Mouse (Mus musculus): ENCODE measurements at regions not wholly inside any gene's neighbourhood (a gene's known extent, or its start where the extent isn't known, plus 50 kb on each side); places are given as distances from the start of the nearest gene placed in this dataset.
A peak's percentile ranks its signal among the peaks of the same experiment; 100 is the strongest.
"Not testable (repeated sequence)": the region's sequence is repeated elsewhere in the genome, so short reads cannot be mapped to it uniquely, and the experiment has no call there.

- no peaks in the 10 kb centered on the region for H3K27me3 ChIP-seq (ENCODE audit: control insufficient read depth, insufficient read depth, low read length)
- no peak for DNase-seq
- WGBS, result 37% methylated on average over 7 of the region's 7 CpGs
- H3K4me1 ChIP-seq (ENCODE audit: control insufficient read depth, insufficient read depth, low read length), result no peaks in the 10 kb centered on the region
- no peak for TF ChIP-seq CTCF (IDR thresholded peaks at IDR 0.05; ENCODE audit: borderline replicate concordance, insufficient read depth, low read depth, low read length)
- TF ChIP-seq POLR2A (IDR thresholded peaks at IDR 0.05; ENCODE audit: borderline replicate concordance, insufficient read depth, low read length), result no peak
- no peak overlapping the region for H3K4me3 ChIP-seq (replicated peaks; ENCODE audit: insufficient read depth, low read depth, low read length)
- H3K27ac ChIP-seq (ENCODE audit: insufficient read depth, low read length), result no peak overlapping the region
Observed at GRCm38 (mm10) chr11:12589757-12590373, 125.1 kb upstream of the Cobl start.

- 13% methylated on average over 2 of the region's 2 CpGs for WGBS
- not testable (repeated sequence) for H3K27ac ChIP-seq (ENCODE audit: insufficient read depth, low read length); DNase-seq; H3K27me3 ChIP-seq (ENCODE audit: control insufficient read depth, insufficient read depth, low read length); H3K4me3 ChIP-seq (replicated peaks; ENCODE audit: insufficient read depth, low read depth, low read length); H3K4me1 ChIP-seq (ENCODE audit: control insufficient read depth, insufficient read depth, low read length)
Observed at GRCm38 (mm10) chr11:12584851-12585680, 120.3 kb upstream of the Cobl start.

GRCm38 (mm10) chr11:12578999-12579576 is 114.3 kb upstream of the Cobl start:
- DNase-seq, result peak in 1 of 2 experiments; percentile 21
- TF ChIP-seq POLR2A (IDR thresholded peaks at IDR 0.05; ENCODE audit: borderline replicate concordance, insufficient read depth, low read length), result no peak
- TF ChIP-seq CTCF (IDR thresholded peaks at IDR 0.05; ENCODE audit: borderline replicate concordance, insufficient read depth, low read depth, low read length), result peak; percentile 47; the same call in 1 of the 2 replicates
- WGBS, result 34% methylated on average over 14 of the region's 14 CpGs
- Histone ChIP-seq H3K4me3 (replicated peaks; ENCODE audit: insufficient read depth, low read depth, low read length) (no peak overlapping the region), H3K4me1 (ENCODE audit: control insufficient read depth, insufficient read depth, low read length) (no peaks in the 10 kb centered on the region), H3K27me3 (ENCODE audit: control insufficient read depth, insufficient read depth, low read length) (no peaks in the 10 kb centered on the region; the same call in 1 of the 2 replicates), H3K27ac (ENCODE audit: insufficient read depth, low read length) (no peak overlapping the region)

- H3K4me3 ChIP-seq (replicated peaks; ENCODE audit: insufficient read depth, low read depth, low read length), result no peak overlapping the region
- TF ChIP-seq POLR2A (IDR thresholded peaks at IDR 0.05; ENCODE audit: borderline replicate concordance, insufficient read depth, low read length) (no peak), CTCF (IDR thresholded peaks at IDR 0.05; ENCODE audit: borderline replicate concordance, insufficient read depth, low read depth, low read length) (no peak)
- H3K4me1 ChIP-seq (ENCODE audit: control insufficient read depth, insufficient read depth, low read length), result no peaks in the 10 kb centered on the region
- no peak overlapping the region for H3K27ac ChIP-seq (ENCODE audit: insufficient read depth, low read length)
- 77% methylated on average over 5 of the region's 5 CpGs for WGBS
- H3K27me3 ChIP-seq (ENCODE audit: control insufficient read depth, insufficient read depth, low read length), result no peaks in the 10 kb centered on the region; the same call in 1 of the 2 replicates
- no peak for DNase-seq
Observed at GRCm38 (mm10) chr11:12559663-12560062, 94.9 kb upstream of the Cobl start.

- no peak overlapping the region for H3K4me3 ChIP-seq (replicated peaks; ENCODE audit: insufficient read depth, low read depth, low read length)
- DNase-seq, result peak in 1 of 2 experiments; percentile 9
- peak; percentile 26; the same call in 1 of the 2 replicates for TF ChIP-seq CTCF (IDR thresholded peaks at IDR 0.05; ENCODE audit: borderline replicate concordance, insufficient read depth, low read depth, low read length)
- TF ChIP-seq POLR2A (IDR thresholded peaks at IDR 0.05; ENCODE audit: borderline replicate concordance, insufficient read depth, low read length), result no peak
- 20% methylated on average over 1 of the region's 1 CpGs for WGBS
- no peak overlapping the region for H3K27ac ChIP-seq (ENCODE audit: insufficient read depth, low read length)
- H3K27me3 ChIP-seq (ENCODE audit: control insufficient read depth, insufficient read depth, low read length), result no peaks in the 10 kb centered on the region; the same call in 1 of the 2 replicates
- no peaks in the 10 kb centered on the region for H3K4me1 ChIP-seq (ENCODE audit: control insufficient read depth, insufficient read depth, low read length)
Observed at GRCm38 (mm10) chr11:12558995-12559633, 94.4 kb upstream of the Cobl start.

GRCm38 (mm10) chr11:12558176-12558575 is 93.4 kb upstream of the Cobl start:
- Histone ChIP-seq H3K4me1 (ENCODE audit: control insufficient read depth, insufficient read depth, low read length) (no peaks in the 10 kb centered on the region), H3K27ac (ENCODE audit: insufficient read depth, low read length) (no peak overlapping the region), H3K27me3 (ENCODE audit: control insufficient read depth, insufficient read depth, low read length) (no peaks in the 10 kb centered on the region; the same call in 1 of the 2 replicates), H3K4me3 (replicated peaks; ENCODE audit: insufficient read depth, low read depth, low read length) (no peak overlapping the region)
- no peak for TF ChIP-seq POLR2A (IDR thresholded peaks at IDR 0.05; ENCODE audit: borderline replicate concordance, insufficient read depth, low read length)
- TF ChIP-seq CTCF (IDR thresholded peaks at IDR 0.05; ENCODE audit: borderline replicate concordance, insufficient read depth, low read depth, low read length), result no peak
- 69% methylated on average over 8 of the region's 8 CpGs for WGBS
- no peak for DNase-seq

GRCm38 (mm10) chr11:12545771-12546170 is 81.0 kb upstream of the Cobl start:
- Histone ChIP-seq H3K27me3 (ENCODE audit: control insufficient read depth, insufficient read depth, low read length) (no peaks in the 10 kb centered on the region), H3K4me3 (replicated peaks; ENCODE audit: insufficient read depth, low read depth, low read length) (no peak overlapping the region), H3K4me1 (ENCODE audit: control insufficient read depth, insufficient read depth, low read length) (no peaks in the 10 kb centered on the region), H3K27ac (ENCODE audit: insufficient read depth, low read length) (no peak overlapping the region)
- DNase-seq, result no peak
- TF ChIP-seq CTCF (IDR thresholded peaks at IDR 0.05; ENCODE audit: borderline replicate concordance, insufficient read depth, low read depth, low read length) (no peak), POLR2A (IDR thresholded peaks at IDR 0.05; ENCODE audit: borderline replicate concordance, insufficient read depth, low read length) (no peak)
- WGBS, result 16% methylated on average over 1 of the region's 1 CpGs

Measured in cerebellum, adult 2 months (tissue).